Comparison of ENCODE assay signal across 26 mouse cellular contexts in the genomic region with DNA sequence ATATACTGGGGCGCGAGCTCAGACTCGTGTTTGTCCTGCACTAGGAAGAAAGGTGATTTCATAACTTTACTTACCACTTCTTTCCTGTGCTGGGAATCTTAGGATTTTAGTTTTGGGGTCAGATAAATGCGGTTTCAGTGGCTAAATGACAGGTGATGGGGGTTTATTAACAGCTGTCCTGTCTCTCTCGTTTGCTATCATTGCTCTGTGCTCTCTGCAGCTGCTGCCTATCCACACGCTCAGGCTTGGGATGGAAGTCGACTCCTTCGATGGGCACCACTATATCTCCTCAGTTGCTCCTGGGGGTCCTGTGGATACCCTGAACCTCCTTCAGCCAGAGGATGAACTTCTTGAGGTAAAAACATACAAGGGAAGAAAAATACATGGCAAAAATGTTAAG.
"Had no signal": no experiment of that assay in that cellular context is flagged by ENCODE, and none has a peak within 500 bp of the region (broad histone marks: within the 10 kb centered on the region; RNA-seq: fewer than 3 reads in every experiment).

No protein-coding gene starts in this region.

- H3K4me3 ChIP-seq: embryonic facial prominence, embryonic 10.5 days; embryonic facial prominence, embryonic 12.5 days; embryonic facial prominence, embryonic 13.5 days; embryonic facial prominence, embryonic 15.5 days; erythroblast, embryonic 14.5 days; forebrain, embryonic 10.5 days; forebrain, embryonic 12.5 days; forebrain, embryonic 13.5 days; forebrain, embryonic 15.5 days; gastrocnemius, adult 2 months; heart, adult 2 months had no signal

- H3K27ac ChIP-seq: embryonic facial prominence, embryonic 10.5 days; embryonic facial prominence, embryonic 12.5 days; embryonic facial prominence, embryonic 13.5 days; embryonic facial prominence, embryonic 15.5 days; forebrain, embryonic 10.5 days; forebrain, embryonic 12.5 days; forebrain, embryonic 13.5 days; forebrain, embryonic 15.5 days; gastrocnemius, adult 2 months; heart, adult 2 months had no signal

- DNase-seq: cerebellum, adult 8-10 months; cerebellum, adult 9-10 months; cerebellum, adult 9-11 months; cerebellum, postnatal 10 days; cerebellum, postnatal 14 days; cerebellum, postnatal 25 days; cerebellum, postnatal 36 days; embryo, embryonic 11 days; forebrain, postnatal 0 days; gastrocnemius, adult 2 months; gastrocnemius, postnatal 10 days; gastrocnemius, postnatal 14 days; gastrocnemius, postnatal 25 days; gastrocnemius, postnatal 36 days; heart, adult 11 months; heart, adult 18-20 months; heart, adult 2 months had no signal

- H3K36me3 ChIP-seq: embryonic facial prominence, embryonic 10.5 days; embryonic facial prominence, embryonic 15.5 days; forebrain, embryonic 10.5 days; forebrain, embryonic 12.5 days; forebrain, embryonic 15.5 days had no signal

- H3K4me1 ChIP-seq: embryonic facial prominence, embryonic 13.5 days; embryonic facial prominence, embryonic 15.5 days; forebrain, embryonic 12.5 days; forebrain, embryonic 13.5 days; forebrain, embryonic 15.5 days had no signal

- H3K4me2 ChIP-seq: embryonic facial prominence, embryonic 12.5 days; embryonic facial prominence, embryonic 13.5 days; embryonic facial prominence, embryonic 15.5 days; forebrain, embryonic 12.5 days; forebrain, embryonic 13.5 days; forebrain, embryonic 15.5 days had no signal

- H3K27me3 ChIP-seq: embryonic facial prominence, embryonic 12.5 days; embryonic facial prominence, embryonic 13.5 days; embryonic facial prominence, embryonic 15.5 days; forebrain, embryonic 12.5 days; forebrain, embryonic 13.5 days; forebrain, embryonic 15.5 days had no signal
